Mouse (Mus musculus) small intestine, adult 2 months (tissue): Measurements from ENCODE around the gene Gm49354.

Experiments
- CTCF ChIP-seq: fragments of 200-500 bp; IDR thresholded peaks from 2 replicates; pipeline ENCODE4 v1.5.1; 2012; ENCODE audit warnings: low read depth, mild to moderate bottlenecking, control low read depth, inconsistent platforms, low read length, moderate library complexity, mixed read lengths; ENCODE audit not compliant: insufficient replicate concordance, insufficient read length; ENCODE audit errors: extremely low read depth
- POLR2A ChIP-seq: fragments of 200-500 bp; IDR thresholded peaks from 2 replicates; pipeline ENCODE4 v1.6.1; 2012; ENCODE audit warnings: low read depth, mild to moderate bottlenecking, control low read depth, inconsistent platforms, low read length, moderate library complexity

- TF ChIP-seq CTCF (no peak), POLR2A (no peak)
These were observed 11.9 kb downstream of the Gm49354 start for GRCm38 (mm10) chr13:59770164-59770562.
